Mouse (Mus musculus) cerebellum, adult 11-12 months (tissue): ENCODE data around the gene Hspb8.
"Not testable (repeated sequence)": the region's sequence is repeated elsewhere in the genome, so short reads cannot be mapped to it uniquely, and the experiment has no call there.

Experiments
- DNase-seq: peaks from one replicate; pipeline ENCODE4 v3.0.0; 2022

Gene Hspb8

DNA sequence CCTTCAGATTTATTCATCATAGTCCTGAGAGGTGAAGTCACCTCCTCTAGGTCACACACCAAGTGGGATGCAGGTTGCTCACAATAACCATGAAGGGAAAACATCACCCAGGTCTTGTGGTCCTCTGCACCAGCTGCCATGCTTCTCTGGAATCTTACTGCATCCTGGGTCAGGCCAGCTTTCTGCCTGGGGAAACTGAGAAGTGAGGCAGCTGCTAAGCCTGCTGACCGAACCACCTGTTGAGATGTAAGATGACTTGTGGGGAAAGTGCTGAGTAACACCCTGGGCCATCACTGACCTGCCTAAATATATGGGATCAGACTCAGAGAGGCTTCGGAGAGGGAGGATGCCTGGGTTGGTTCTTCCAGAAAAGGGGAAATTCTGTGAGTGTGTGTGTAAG is 4.0 kb upstream of the Hspb8 start:
- DNase-seq, result no peak

DNA sequence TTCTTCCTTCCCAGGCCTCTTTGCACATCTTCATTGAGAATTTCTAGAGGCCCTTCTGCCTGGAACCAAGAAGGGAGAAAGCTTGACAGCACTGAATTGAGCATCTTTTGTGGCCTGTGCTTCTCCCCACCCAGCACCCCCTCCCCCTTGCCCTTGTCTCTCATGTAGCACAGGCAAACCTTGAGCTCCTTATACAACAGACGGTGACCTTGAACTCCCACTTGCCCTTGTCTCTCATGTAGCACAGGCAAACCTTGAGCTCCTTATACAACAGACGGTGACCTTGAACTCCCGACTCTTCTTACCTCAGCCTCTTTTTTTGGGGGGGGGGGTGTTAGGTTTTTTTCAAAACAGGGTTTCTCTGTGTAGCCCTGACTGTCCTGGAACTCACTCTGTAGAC is 3.0 kb upstream of the Hspb8 start:
- not testable (repeated sequence) for DNase-seq

DNA sequence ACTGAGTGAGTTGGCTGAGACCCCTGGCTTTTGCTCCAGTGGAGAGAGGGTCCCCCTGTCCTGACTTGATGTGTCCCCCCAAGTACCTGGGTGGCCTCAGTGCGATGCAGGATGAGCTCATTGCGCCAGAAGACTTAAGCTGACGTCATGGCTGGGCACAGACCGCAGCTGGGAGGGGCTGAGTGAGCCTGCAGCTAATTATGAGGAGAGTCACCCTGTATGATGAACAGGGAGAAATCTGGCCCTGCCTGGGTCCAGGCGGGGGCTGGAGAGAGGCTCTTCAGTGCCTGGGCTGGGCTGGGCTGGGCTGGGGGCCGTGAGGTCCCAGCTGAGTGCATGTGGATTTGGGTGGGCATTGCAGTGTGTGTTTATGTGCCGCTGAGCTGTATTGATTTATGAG is 2.6 kb upstream of the Hspb8 start:
- DNase-seq, result no peak

DNA sequence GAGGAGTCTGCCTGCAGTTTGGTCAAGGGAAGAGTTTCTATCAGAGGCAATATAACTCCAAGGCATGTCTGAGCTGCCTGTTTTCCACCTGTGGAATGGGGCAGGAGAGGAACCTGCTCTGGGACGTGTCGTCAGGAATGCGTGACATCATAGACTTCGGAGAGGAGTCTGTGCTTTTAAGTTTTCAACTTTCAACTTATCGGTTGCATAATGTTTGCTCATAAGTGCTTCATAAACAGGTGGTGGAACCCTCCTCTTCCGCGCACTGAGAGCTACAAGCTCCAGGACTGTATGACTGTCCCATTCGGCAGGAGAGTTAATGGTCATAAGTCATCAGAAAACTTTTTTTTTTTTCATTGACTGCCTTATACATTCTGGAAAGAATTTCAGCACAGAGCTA is 1.1 kb upstream of the Hspb8 start:
- no peak for DNase-seq

DNA sequence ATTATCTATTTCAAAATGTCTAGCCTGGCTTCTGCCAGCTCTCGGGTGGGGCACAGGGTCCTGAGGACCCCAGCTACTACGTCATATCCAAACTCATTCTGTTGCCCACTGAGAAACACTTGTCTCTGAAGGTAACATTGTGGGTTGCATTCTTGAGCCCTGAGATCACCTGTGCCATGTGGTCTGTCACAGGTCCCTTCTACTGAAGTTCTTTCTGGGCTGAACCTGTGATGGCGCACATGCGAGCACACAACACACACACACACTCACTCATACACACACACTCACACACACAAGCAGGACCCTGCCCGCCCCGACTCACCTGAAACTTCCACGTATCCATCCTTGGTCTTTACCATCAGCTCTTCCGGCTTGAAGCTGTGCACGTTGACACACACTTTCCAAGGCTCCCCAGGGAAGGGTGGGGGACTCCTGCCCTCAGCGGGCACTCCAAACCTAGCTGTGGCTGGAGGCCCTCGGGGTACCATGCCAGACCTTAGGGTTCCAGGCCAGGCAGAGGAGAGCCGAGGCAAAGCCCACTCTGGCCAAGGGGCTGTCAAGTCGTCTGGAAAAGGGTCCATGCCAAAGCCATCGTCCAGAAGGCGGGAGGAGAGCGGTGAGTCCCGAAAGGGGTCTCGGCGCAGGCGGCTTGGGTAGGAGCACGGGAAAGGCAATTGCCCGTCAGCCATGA is 728 bp downstream of the Hspb8 start:
- DNase-seq, result peak; percentile 58

- peak; percentile 44 for DNase-seq
Measured at GRCm38 (mm10) chr5:116420759-116421225, 1.9 kb downstream of the Hspb8 start.

DNA sequence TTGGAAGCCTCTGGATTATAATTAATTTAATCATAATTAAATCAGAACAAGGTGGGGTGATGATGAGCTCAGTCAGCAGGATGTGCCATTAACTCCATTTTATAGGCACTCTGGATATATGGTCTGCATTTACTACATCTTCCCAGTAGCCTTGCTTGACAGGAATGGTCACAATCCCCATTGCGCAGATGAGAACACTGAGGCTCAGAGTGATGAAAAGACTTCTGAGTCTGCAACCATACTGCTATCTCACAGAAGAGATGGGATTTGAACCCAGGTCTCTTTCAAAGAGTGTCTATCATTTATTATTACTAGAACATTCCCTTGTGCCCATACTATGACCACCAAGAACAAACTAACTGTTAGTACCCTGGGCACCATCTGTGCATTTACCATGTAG is 2.5 kb downstream of the Hspb8 start:
- no peak for DNase-seq

DNA sequence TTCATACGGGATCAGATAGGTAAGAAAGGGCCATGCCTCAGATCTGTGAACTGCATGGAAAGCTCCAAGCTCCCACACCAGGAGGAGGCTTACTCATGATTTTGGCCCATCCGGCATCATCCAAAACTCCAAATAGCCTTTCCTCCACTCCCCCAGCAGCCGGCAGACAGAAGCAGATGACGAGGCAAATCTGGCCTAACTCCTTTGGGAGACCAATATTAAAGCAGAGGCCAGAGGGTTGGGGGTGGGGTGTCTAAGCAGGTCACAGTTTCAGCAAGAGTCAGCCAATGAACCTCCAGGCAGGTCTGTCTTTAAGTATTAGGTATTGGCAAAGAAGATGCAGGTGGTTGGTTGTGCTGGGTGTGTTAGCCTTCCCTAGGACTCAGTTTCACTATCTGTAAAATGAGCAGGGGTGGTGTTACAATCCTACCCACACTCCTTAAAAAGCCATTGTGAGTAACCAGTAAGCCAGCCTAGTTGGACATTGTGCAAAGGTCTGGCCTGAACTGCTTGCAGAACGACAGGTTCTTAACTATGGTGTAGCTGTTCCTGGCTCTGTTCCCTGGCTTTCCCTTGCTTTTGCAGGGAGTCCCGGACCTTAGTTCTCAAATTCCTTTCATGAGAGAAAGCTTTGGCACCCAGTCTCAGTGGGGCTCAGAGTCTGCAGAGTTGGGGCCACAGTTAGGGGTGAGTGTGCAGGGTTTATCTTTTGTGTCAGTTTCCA is 3.2 kb downstream of the Hspb8 start:
- peak; percentile 33 for DNase-seq

GRCm38 (mm10) chr5:116416208-116416607 is 6.5 kb downstream of the Hspb8 start:
- no peak for DNase-seq

- no peak for DNase-seq
Measured at GRCm38 (mm10) chr5:116409689-116410590, 12.7 kb downstream of the Hspb8 start.

- no peak for DNase-seq
Measured at GRCm38 (mm10) chr5:116408965-116409364, 13.7 kb downstream of the Hspb8 start.

GRCm38 (mm10) chr5:116407936-116408335 is 14.7 kb downstream of the Hspb8 start:
- no peak for DNase-seq

- no peak for DNase-seq
Measured at GRCm38 (mm10) chr5:116407321-116407720, 15.3 kb downstream of the Hspb8 start.

- DNase-seq, result no peak
Measured at GRCm38 (mm10) chr5:116406507-116406906, 16.2 kb downstream of the Hspb8 start.

DNA sequence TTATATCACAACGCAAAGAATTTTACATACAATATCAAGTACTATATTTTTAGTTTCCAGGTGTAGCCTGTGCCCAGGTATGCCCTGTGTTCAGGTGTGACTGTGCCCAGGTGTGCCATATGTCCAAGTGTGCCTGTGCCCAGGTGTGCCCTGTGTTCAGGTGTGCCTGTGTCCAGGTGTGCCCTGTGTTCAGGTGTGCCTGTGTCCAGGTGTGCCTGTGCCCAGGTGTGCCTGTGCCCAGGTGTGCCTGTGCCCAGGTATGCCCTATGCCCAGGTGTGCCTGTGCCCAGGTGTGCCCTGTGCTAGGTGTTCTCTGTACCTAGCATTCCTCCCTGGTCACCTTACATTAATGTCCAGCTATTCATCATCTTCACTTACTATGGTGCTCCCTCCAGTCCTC is 16.7 kb downstream of the Hspb8 start:
- DNase-seq, result no peak

- no peak for DNase-seq
Measured at GRCm38 (mm10) chr5:116404063-116404462, 18.6 kb downstream of the Hspb8 start.

DNA sequence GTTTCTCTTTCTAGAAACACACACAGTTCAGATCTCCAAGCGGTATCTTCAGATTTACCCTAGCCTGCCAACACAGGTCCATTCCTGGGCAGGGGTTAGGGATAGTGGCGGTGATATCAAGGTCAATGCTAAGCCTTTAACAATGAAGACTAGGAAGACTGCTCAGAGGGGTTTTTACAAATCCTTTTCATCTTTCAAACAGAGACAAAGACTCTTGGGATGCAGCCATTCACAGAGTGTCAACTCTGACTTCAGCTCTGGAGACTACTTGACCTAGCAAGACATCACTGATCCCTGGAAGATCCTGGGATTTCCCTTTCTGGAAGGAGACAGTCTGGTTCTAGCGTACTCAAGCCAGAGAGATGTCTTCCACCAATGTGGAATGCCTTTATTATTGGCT is 21.9 kb downstream of the Hspb8 start:
- no peak for DNase-seq

DNA sequence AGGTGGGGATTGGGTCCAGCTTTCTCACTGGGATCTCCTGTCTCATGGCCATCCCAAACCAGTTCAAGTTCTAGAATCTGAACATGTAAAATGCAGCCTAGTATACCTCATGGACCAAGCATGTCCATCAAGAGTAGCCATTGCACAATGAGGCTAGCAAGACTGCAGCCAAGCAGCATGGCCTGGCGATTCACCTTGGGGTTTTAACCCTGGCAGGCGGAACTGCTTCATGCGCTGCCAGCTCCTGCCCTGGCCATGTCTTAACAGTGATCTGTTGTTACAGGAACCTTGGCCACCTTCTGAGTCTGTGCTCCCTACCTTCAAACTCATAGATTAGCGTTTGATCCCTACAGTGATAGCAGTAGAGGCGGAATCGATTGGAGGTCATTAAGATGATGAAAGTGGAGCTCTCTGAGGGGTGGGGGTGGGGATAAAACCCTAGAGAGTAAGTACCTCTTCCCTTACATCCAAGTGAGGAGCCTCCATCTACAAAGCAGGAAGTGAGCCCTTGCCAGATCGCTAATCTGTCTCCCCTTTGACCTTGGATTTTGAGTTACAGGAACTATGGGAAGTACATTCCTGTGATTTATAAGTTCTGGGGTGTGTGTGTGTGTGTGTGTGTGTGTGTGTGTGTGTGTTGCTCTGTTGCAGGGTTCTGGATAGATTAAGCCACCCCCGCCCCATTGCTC is 22.5 kb downstream of the Hspb8 start:
- DNase-seq, result no peak

- DNase-seq, result no peak
Measured at GRCm38 (mm10) chr5:116396104-116396503, 26.6 kb downstream of the Hspb8 start.

GRCm38 (mm10) chr5:116392603-116393002 is 30.1 kb downstream of the Hspb8 start:
- no peak for DNase-seq

- no peak for DNase-seq
Measured at GRCm38 (mm10) chr5:116389856-116390542, 32.7 kb downstream of the Hspb8 start.

- no peak for DNase-seq
Measured at GRCm38 (mm10) chr5:116389321-116389720, 33.3 kb downstream of the Hspb8 start.
